Mouse (Mus musculus): ENCODE measurements around the gene Msl1. TPM values are rescaled to one million over a fixed set of nuclear protein-coding genes. Genes with fewer than 3 reads are reported as not detected.

Gene Msl1
- 40.5 TPM for polyA plus RNA-seq (2012; fragmentation: generic; extraction: Trizol)
- long read RNA-seq, experiment 1, partial matches to known transcripts = 2 of 3 reads
- long read RNA-seq, experiment 1, other reads (novel, unspliced or antisense) = 0 of 3 reads
- long read RNA-seq, experiment 2, full-length matches to known transcripts = 12 of 14 reads
- long read RNA-seq, experiment 2, partial matches to known transcripts = 2 of 14 reads
- long read RNA-seq, experiment 2, other reads (novel, unspliced or antisense) = 0 of 14 reads

DNA sequence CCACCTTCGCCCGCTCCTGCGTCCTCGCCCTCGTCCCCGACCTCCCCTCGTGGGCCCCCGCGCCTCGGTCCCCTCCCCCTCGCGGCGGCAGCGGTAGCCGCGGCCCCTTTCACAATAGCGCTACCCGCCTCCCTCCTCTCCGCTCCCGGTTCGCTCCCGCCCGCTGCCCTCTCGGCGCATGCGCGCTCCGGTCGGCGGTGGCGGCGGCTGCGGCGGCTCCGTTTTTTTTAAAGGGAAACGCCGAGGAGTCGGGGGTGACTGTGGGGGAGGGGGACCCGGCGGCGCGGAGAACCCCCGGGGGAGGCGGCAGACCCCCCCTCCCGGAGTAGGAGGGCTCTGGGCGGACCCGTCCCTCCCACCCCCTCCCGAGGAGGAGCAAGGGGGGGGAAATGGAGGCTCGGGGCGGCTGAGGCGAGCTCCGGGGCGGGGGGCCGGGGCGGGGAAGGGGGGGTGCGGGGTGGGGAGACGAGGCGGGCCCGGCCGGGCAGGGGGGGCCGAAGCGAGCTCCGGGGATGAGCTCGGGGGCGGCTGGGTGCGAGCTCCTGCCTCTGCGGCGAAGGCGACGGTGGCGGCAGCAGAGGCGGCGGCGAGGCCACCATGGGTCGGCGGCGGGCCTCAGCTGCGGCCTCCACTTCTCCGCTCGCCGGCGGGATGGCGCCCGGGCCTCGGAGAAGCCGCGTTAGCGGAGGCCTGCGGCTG lies at the start of gene Msl1:
Gene Msl1 (plus strand): TSS at position 502 of the 699 bp plus-strand sequence.
- Histone ChIP-seq H3ac (ENCODE audit: control insufficient read depth, insufficient read length, low read depth) (peak within 1 kb of the TSS; percentile 95), H3K4me3 (ENCODE audit: insufficient read depth, poor library complexity, severe bottlenecking) (peak within 1 kb of the TSS; percentile 83), H3K27me3 (ENCODE audit: control insufficient read depth, insufficient read depth, insufficient read length) (no peaks in the 10 kb centered on the region), H3K36me3 (ENCODE audit: control insufficient read depth, insufficient read depth) (peaks cover 19% of the 10 kb centered on the region), H3K79me2 (ENCODE audit: control insufficient read depth, insufficient read depth) (peaks cover 60% of the 10 kb centered on the region), H3K79me3 (ENCODE audit: low read depth) (peaks cover 38% of the 10 kb centered on the region)
- TF ChIP-seq FOSL1 (IDR thresholded peaks at IDR 0.05; ENCODE audit: insufficient read depth, low read length, poor library complexity, severe bottlenecking) (no peak), USF1 (IDR thresholded peaks at IDR 0.05; ENCODE audit: low read depth) (no peak), CEBPB (IDR thresholded peaks at IDR 0.05; ENCODE audit: low read depth) (peak; percentile 55)

DNA sequence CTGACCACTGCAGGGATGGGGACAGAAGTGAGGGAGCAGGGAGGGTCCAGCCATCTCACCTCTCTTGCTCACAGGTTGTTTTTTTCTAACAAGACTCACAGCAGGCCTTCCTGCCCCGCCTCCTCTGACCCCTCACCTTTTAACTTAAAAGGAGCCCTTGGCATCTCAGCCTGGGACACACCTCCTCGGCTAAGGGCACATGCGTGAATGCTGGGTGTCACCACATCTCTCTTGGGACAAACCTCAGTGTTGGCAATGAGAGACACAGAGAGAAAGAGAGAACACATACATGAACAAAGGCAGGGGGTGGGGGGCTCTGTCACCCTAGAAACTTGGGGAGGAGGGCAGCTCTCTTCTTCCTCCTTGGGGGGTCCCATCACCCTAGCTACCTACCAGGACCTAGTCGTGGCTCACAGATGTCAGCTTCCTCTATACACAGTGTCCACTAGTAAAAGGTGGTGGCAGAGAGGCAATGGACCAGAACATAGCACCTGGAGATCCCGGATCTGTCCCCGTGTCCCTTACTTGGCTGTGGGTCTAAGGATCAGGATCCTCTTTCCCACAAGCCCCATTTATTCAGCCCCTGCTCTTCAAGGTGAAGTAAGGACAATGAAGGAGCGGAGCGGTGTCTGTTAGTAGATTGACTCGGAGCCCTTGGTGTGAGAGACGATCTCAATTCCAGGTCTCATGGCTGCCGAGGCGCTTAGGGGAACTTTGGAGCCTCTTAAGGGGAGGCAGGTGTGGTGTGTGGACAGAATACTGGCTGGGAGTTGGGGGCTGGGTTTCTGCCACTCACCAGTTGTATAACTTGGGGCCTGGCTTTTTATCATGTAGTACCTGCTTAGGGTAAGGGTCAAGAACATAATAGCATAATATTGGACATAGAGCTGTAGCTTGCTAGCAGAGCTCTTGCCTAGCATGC lies 49.1 kb upstream of the Msl1 start:
- Histone ChIP-seq H3ac (ENCODE audit: control insufficient read depth, insufficient read length, low read depth) (no peak overlapping the region), H3K79me2 (ENCODE audit: control insufficient read depth, insufficient read depth) (peaks cover 30% of the 10 kb centered on the region), H3K4me3 (ENCODE audit: insufficient read depth, poor library complexity, severe bottlenecking) (no peak overlapping the region), H3K36me3 (ENCODE audit: control insufficient read depth, insufficient read depth) (no peaks in the 10 kb centered on the region), H3K27me3 (ENCODE audit: control insufficient read depth, insufficient read depth, insufficient read length) (no peaks in the 10 kb centered on the region), H3K79me3 (ENCODE audit: low read depth) (peaks cover 4% of the 10 kb centered on the region)
- TF ChIP-seq CTCF (IDR thresholded peaks at IDR 0.05; ENCODE audit: control insufficient read depth, insufficient read depth, insufficient read length) (no peak), USF1 (IDR thresholded peaks at IDR 0.05; ENCODE audit: low read depth) (no peak), MYOG (IDR thresholded peaks at IDR 0.05; ENCODE audit: control insufficient read depth, extremely low read depth, insufficient read length) (no peak), MYOD1 (IDR thresholded peaks at IDR 0.05; ENCODE audit: control insufficient read depth, insufficient read length, low read depth) (no peak), MAX (IDR thresholded peaks at IDR 0.05) (no peak), CEBPB (IDR thresholded peaks at IDR 0.05; ENCODE audit: low read depth) (no peak), FOSL1 (IDR thresholded peaks at IDR 0.05; ENCODE audit: insufficient read depth, low read length, poor library complexity, severe bottlenecking) (no peak)

- H3K36me3 ChIP-seq (ENCODE audit: control insufficient read depth, insufficient read depth) = no peaks in the 10 kb centered on the region
- H3K4me3 ChIP-seq (ENCODE audit: insufficient read depth, poor library complexity, severe bottlenecking) = no peak overlapping the region
Measured at GRCm38 (mm10) chr11:98746855-98747693, 48.2 kb upstream of the Msl1 start.

GRCm38 (mm10) chr11:98747804-98748505 lies 47.4 kb upstream of the Msl1 start:
- no peak overlapping the region for H3K4me3 ChIP-seq (ENCODE audit: insufficient read depth, poor library complexity, severe bottlenecking)
- H3K79me3 ChIP-seq (ENCODE audit: low read depth) = peaks cover 4% of the 10 kb centered on the region
- TF ChIP-seq CEBPB (IDR thresholded peaks at IDR 0.05; ENCODE audit: low read depth) (no peak), CTCF (IDR thresholded peaks at IDR 0.05; ENCODE audit: control insufficient read depth, insufficient read depth, insufficient read length) (no peak), USF1 (IDR thresholded peaks at IDR 0.05; ENCODE audit: low read depth) (no peak), MYOD1 (IDR thresholded peaks at IDR 0.05; ENCODE audit: control insufficient read depth, insufficient read length, low read depth) (no peak), FOSL1 (IDR thresholded peaks at IDR 0.05; ENCODE audit: insufficient read depth, low read length, poor library complexity, severe bottlenecking) (no peak), MAX (IDR thresholded peaks at IDR 0.05) (no peak), MYOG (IDR thresholded peaks at IDR 0.05; ENCODE audit: control insufficient read depth, extremely low read depth, insufficient read length) (no peak)
- peak overlapping the region; percentile 29 for H3ac ChIP-seq (ENCODE audit: control insufficient read depth, insufficient read length, low read depth)
- peaks cover 31% of the 10 kb centered on the region for H3K79me2 ChIP-seq (ENCODE audit: control insufficient read depth, insufficient read depth)
- H3K36me3 ChIP-seq (ENCODE audit: control insufficient read depth, insufficient read depth) = no peaks in the 10 kb centered on the region
- H3K27me3 ChIP-seq (ENCODE audit: control insufficient read depth, insufficient read depth, insufficient read length) = no peaks in the 10 kb centered on the region

More at GRCm38 (mm10) chr11:98746855-98747693, 48.2 kb upstream of the Msl1 start:
- TF ChIP-seq USF1 (IDR thresholded peaks at IDR 0.05; ENCODE audit: low read depth) (peak; percentile 67), CTCF (IDR thresholded peaks at IDR 0.05; ENCODE audit: control insufficient read depth, insufficient read depth, insufficient read length) (no peak), MYOG (IDR thresholded peaks at IDR 0.05; ENCODE audit: control insufficient read depth, extremely low read depth, insufficient read length) (no peak), MAX (IDR thresholded peaks at IDR 0.05) (peak; percentile 67)
- no peaks in the 10 kb centered on the region for H3K27me3 ChIP-seq (ENCODE audit: control insufficient read depth, insufficient read depth, insufficient read length)
- peaks cover 36% of the 10 kb centered on the region for H3K79me2 ChIP-seq (ENCODE audit: control insufficient read depth, insufficient read depth)
- H3ac ChIP-seq (ENCODE audit: control insufficient read depth, insufficient read length, low read depth) = peak overlapping the region; percentile 51
- peaks cover 4% of the 10 kb centered on the region for H3K79me3 ChIP-seq (ENCODE audit: low read depth)
